Mouse (Mus musculus): ENCODE data around the gene Tmem210. TPM values are rescaled to one million over a fixed set of nuclear protein-coding genes. Genes with fewer than 3 reads are reported as not detected.
A peak's percentile ranks its signal among the peaks of the same experiment; 100 is the strongest.

Tmem210 gene
- polyA plus RNA-seq, 1 experiment: not detected

- H3K36me3 ChIP-seq (ENCODE audit: control insufficient read depth, insufficient read depth): peaks cover 3% of the 10 kb centered on the region
- H3K79me2 ChIP-seq (ENCODE audit: control insufficient read depth, insufficient read depth): peaks cover 51% of the 10 kb centered on the region
- H3ac ChIP-seq (ENCODE audit: control insufficient read depth, insufficient read length, low read depth): peak overlapping the region; percentile 82
- no peak for TF ChIP-seq CEBPB (IDR thresholded peaks at IDR 0.05; ENCODE audit: low read depth)
- no peak for TF ChIP-seq MYOD1 (IDR thresholded peaks at IDR 0.05; ENCODE audit: control insufficient read depth, insufficient read length, low read depth)
- TF ChIP-seq CTCF (IDR thresholded peaks at IDR 0.05; ENCODE audit: control insufficient read depth, insufficient read depth, insufficient read length): no peak
- TF ChIP-seq MAX (IDR thresholded peaks at IDR 0.05): no peak
- no peak for TF ChIP-seq FOSL1 (IDR thresholded peaks at IDR 0.05; ENCODE audit: insufficient read depth, low read length, poor library complexity, severe bottlenecking)
- no peak for TF ChIP-seq USF1 (IDR thresholded peaks at IDR 0.05; ENCODE audit: low read depth)
- TF ChIP-seq MYOG (IDR thresholded peaks at IDR 0.05; ENCODE audit: control insufficient read depth, extremely low read depth, insufficient read length): no peak
- no peaks in the 10 kb centered on the region for H3K27me3 ChIP-seq (ENCODE audit: control insufficient read depth, insufficient read depth, insufficient read length)
- peak overlapping the region; percentile 63 for H3K4me3 ChIP-seq (ENCODE audit: insufficient read depth, poor library complexity, severe bottlenecking)
- H3K79me3 ChIP-seq (ENCODE audit: low read depth): peaks cover 8% of the 10 kb centered on the region
Measured at GRCm38 (mm10) chr2:25262795-25263622, 24.9 kb upstream of the Tmem210 start.

DNA sequence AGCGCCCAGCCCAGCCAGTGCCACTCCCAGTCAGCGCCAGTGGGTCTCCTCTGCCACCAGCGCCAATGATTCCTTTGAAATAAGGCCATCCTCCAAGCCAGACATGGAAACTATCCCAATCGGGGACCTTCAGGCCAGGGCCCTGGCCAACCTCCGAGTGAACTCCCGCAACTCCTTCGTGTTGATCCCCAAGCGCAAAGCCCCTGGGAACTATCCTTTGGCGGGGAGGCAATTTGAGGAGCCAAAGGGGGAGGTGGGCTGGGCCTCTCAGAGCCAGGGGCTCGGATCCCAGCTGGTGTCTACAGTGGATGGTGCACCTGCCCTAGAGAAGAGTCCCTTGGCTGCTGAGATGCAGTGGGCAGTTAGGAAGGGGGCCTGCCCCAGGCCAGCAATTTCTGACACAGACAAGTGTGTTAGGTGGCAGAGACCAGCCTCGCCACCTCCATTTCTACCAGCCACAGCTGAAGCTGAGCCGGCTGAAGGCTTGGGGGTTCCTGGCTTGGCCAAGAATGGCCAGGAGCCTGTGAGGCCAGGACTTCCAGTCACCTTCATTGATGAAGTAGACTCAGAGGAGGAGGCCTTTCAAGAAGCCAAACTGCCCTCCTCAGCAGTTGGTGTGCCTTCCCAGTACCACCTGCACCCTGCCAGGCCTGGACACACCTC is 24.2 kb upstream of the Tmem210 start:
- no peak for TF ChIP-seq USF1 (IDR thresholded peaks at IDR 0.05; ENCODE audit: low read depth)
- no peak for TF ChIP-seq MYOD1 (IDR thresholded peaks at IDR 0.05; ENCODE audit: control insufficient read depth, insufficient read length, low read depth)
- no peak for TF ChIP-seq CEBPB (IDR thresholded peaks at IDR 0.05; ENCODE audit: low read depth)
- TF ChIP-seq CTCF (IDR thresholded peaks at IDR 0.05; ENCODE audit: control insufficient read depth, insufficient read depth, insufficient read length): no peak
- peaks cover 3% of the 10 kb centered on the region for H3K36me3 ChIP-seq (ENCODE audit: control insufficient read depth, insufficient read depth)
- H3ac ChIP-seq (ENCODE audit: control insufficient read depth, insufficient read length, low read depth): peak overlapping the region; percentile 82
- peak overlapping the region; percentile 63 for H3K4me3 ChIP-seq (ENCODE audit: insufficient read depth, poor library complexity, severe bottlenecking)
- peaks cover 8% of the 10 kb centered on the region for H3K79me3 ChIP-seq (ENCODE audit: low read depth)
- H3K79me2 ChIP-seq (ENCODE audit: control insufficient read depth, insufficient read depth): peaks cover 51% of the 10 kb centered on the region
- no peaks in the 10 kb centered on the region for H3K27me3 ChIP-seq (ENCODE audit: control insufficient read depth, insufficient read depth, insufficient read length)

- Histone ChIP-seq H3ac (ENCODE audit: control insufficient read depth, insufficient read length, low read depth) (peak overlapping the region; percentile 35), H3K79me3 (ENCODE audit: low read depth) (peaks cover 8% of the 10 kb centered on the region), H3K36me3 (ENCODE audit: control insufficient read depth, insufficient read depth) (peaks cover 3% of the 10 kb centered on the region), H3K79me2 (ENCODE audit: control insufficient read depth, insufficient read depth) (peaks cover 51% of the 10 kb centered on the region), H3K4me3 (ENCODE audit: insufficient read depth, poor library complexity, severe bottlenecking) (no peak overlapping the region), H3K27me3 (ENCODE audit: control insufficient read depth, insufficient read depth, insufficient read length) (no peaks in the 10 kb centered on the region)
- TF ChIP-seq MAX (IDR thresholded peaks at IDR 0.05) (no peak), CTCF (IDR thresholded peaks at IDR 0.05; ENCODE audit: control insufficient read depth, insufficient read depth, insufficient read length) (no peak), MYOD1 (IDR thresholded peaks at IDR 0.05; ENCODE audit: control insufficient read depth, insufficient read length, low read depth) (no peak), FOSL1 (IDR thresholded peaks at IDR 0.05; ENCODE audit: insufficient read depth, low read length, poor library complexity, severe bottlenecking) (no peak)
Measured at GRCm38 (mm10) chr2:25264286-25264660, 23.7 kb upstream of the Tmem210 start.

DNA sequence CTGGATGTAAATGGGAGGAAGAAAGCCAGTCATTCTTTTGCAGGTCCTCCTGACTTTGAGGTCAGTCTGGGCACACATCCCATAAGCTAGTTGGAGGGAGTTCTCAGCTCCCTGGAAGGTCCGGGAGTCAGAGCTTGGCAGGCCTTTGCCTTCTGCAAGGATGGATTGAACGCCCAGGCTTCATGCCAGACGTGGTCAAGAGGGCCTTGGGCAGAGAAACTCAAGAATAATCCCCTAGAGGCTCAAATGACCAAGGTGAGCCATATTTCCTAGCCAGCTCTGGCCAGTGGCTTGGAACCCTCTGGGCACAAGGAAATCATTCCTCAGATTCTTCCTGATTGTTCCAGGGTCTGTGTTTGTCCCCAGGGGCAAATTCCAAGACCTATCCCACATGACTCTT is 23.1 kb upstream of the Tmem210 start:
- no peak overlapping the region for H3ac ChIP-seq (ENCODE audit: control insufficient read depth, insufficient read length, low read depth)
- no peaks in the 10 kb centered on the region for H3K27me3 ChIP-seq (ENCODE audit: control insufficient read depth, insufficient read depth, insufficient read length)
- peaks cover 3% of the 10 kb centered on the region for H3K36me3 ChIP-seq (ENCODE audit: control insufficient read depth, insufficient read depth)
- H3K79me3 ChIP-seq (ENCODE audit: low read depth): peaks cover 8% of the 10 kb centered on the region
- no peak for TF ChIP-seq MYOG (IDR thresholded peaks at IDR 0.05; ENCODE audit: control insufficient read depth, extremely low read depth, insufficient read length)
- TF ChIP-seq MAX (IDR thresholded peaks at IDR 0.05): no peak
- TF ChIP-seq FOSL1 (IDR thresholded peaks at IDR 0.05; ENCODE audit: insufficient read depth, low read length, poor library complexity, severe bottlenecking): no peak
- TF ChIP-seq CEBPB (IDR thresholded peaks at IDR 0.05; ENCODE audit: low read depth): no peak
- no peak overlapping the region for H3K4me3 ChIP-seq (ENCODE audit: insufficient read depth, poor library complexity, severe bottlenecking)
- peaks cover 52% of the 10 kb centered on the region for H3K79me2 ChIP-seq (ENCODE audit: control insufficient read depth, insufficient read depth)

GRCm38 (mm10) chr2:25265897-25266656 is 21.9 kb upstream of the Tmem210 start:
- peak overlapping the region; percentile 21 for H3ac ChIP-seq (ENCODE audit: control insufficient read depth, insufficient read length, low read depth)
- TF ChIP-seq MAX (IDR thresholded peaks at IDR 0.05) (no peak), MYOG (IDR thresholded peaks at IDR 0.05; ENCODE audit: control insufficient read depth, extremely low read depth, insufficient read length) (no peak), FOSL1 (IDR thresholded peaks at IDR 0.05; ENCODE audit: insufficient read depth, low read length, poor library complexity, severe bottlenecking) (no peak), MYOD1 (IDR thresholded peaks at IDR 0.05; ENCODE audit: control insufficient read depth, insufficient read length, low read depth) (no peak), USF1 (IDR thresholded peaks at IDR 0.05; ENCODE audit: low read depth) (no peak)
- peaks cover 16% of the 10 kb centered on the region for H3K36me3 ChIP-seq (ENCODE audit: control insufficient read depth, insufficient read depth)
- no peak overlapping the region for H3K4me3 ChIP-seq (ENCODE audit: insufficient read depth, poor library complexity, severe bottlenecking)
- H3K79me2 ChIP-seq (ENCODE audit: control insufficient read depth, insufficient read depth): peaks cover 64% of the 10 kb centered on the region
- H3K79me3 ChIP-seq (ENCODE audit: low read depth): peaks cover 13% of the 10 kb centered on the region
- no peaks in the 10 kb centered on the region for H3K27me3 ChIP-seq (ENCODE audit: control insufficient read depth, insufficient read depth, insufficient read length)

Measured in C2C12 (cell line).